Mouse (Mus musculus) midbrain, postnatal 0 days (tissue): ENCODE results near the gene Sdk1. TPM values are rescaled to one million over a fixed set of nuclear protein-coding genes. Genes with fewer than 3 reads are reported as not detected.

ENCODE experiments used
- ATAC-seq: fragments of 200-750 bp; cut with Nextera tagmentation; 2 replicates; pipeline ENCODE4 v1.8.0; 2017; ENCODE audit warnings: moderate number of reproducible peaks, mild to moderate bottlenecking, moderate TSS enrichment, moderate library complexity; ENCODE audit not compliant: low FRiP score
- DNase-seq: peaks from one replicate; pipeline ENCODE4 v3.0.0-alpha.2; 2015; ENCODE audit warnings: low spot score
- H3K27ac ChIP-seq: fragments of 300-500 bp; sonication (generic); 2 replicates; pipeline ENCODE4 v1.5.1; 2014; ENCODE audit warnings: low read depth, mild to moderate bottlenecking, low read length, mixed read lengths
- H3K27me3 ChIP-seq: fragments of 300-500 bp; sonication (generic); 2 replicates; pipeline ENCODE4 v1.6.1; 2014; ENCODE audit warnings: low read length, control low read depth, mixed read lengths; ENCODE audit not compliant: insufficient read depth
- H3K36me3 ChIP-seq: fragments of 300-500 bp; sonication (generic); 2 replicates; pipeline ENCODE4 v1.6.1; 2014; ENCODE audit warnings: low read length, control low read depth, mixed read lengths; ENCODE audit not compliant: insufficient read depth
- H3K4me1 ChIP-seq: fragments of 300-500 bp; sonication (generic); 2 replicates; pipeline ENCODE4 v1.6.1; 2014; ENCODE audit warnings: mild to moderate bottlenecking, control low read depth, antibody characterized with exemption, low read length, mixed read lengths; ENCODE audit not compliant: insufficient read depth
- H3K4me2 ChIP-seq: fragments of 300-500 bp; sonication (generic); 2 replicates; pipeline ENCODE4 v1.6.1; 2014; ENCODE audit warnings: low read depth, mild to moderate bottlenecking, low read length, mixed read lengths; ENCODE audit not compliant: poor library complexity, severe bottlenecking
- H3K4me3 ChIP-seq: fragments of 300-500 bp; sonication (generic); 2 replicates; pipeline ENCODE4 v1.5.1; 2014; ENCODE audit warnings: low read depth, mild to moderate bottlenecking, low read length, moderate library complexity
- H3K9ac ChIP-seq: fragments of 300-500 bp; sonication (generic); replicated peaks from 2 replicates; pipeline ENCODE4 v1.6.1; 2014; ENCODE audit warnings: mild to moderate bottlenecking, low read length, moderate library complexity, mixed read lengths; ENCODE audit not compliant: poor library complexity, severe bottlenecking
- H3K9me3 ChIP-seq: fragments of 300-500 bp; sonication (generic); 2 replicates; pipeline ENCODE4 v1.6.1; 2016; ENCODE audit warnings: low read length, control low read depth
- CTCF ChIP-seq: IDR thresholded peaks from 2 replicates; pipeline ENCODE4 v1.5.1; 2016; ENCODE audit warnings: antibody characterized with exemption, mild to moderate bottlenecking
- WGBS: fragments of 180-500 bp; shearing (Covaris S2); extraction: QIAGEN DNeasy Blood & Tissue Kit; methylation state at CpG from one replicate; pipeline ENCODE4 v1.1.7; 2014; 5-methylcytosine and 5-hydroxymethylcytosine counted together
- polyA plus RNA-seq: library from polyadenylated mRNA; unstranded; fragments of >200 nt; fragmentation: Nextera tagmentation; extraction: Ambion mirVana; gene quantifications from 2 replicates; pipeline ENCODE4 v1.2.1, GENCODE M21; 2015
- total RNA-seq: library from RNA; depleted of rRNA; stranded (reverse); fragments of >200 nt; gene quantifications from 2 replicates; pipeline ENCODE4 v1.2.3, GENCODE M21; 2014

The Sdk1 gene
- total and polyA plus RNA-seq, 2 experiments from 2014 or later: 2.6 to 26.7 TPM

- WGBS: 35% methylated on average over 3 of the region's 3 CpGs
- no peaks in the 10 kb centered on the region for H3K4me1 ChIP-seq
- no peak overlapping the region for H3K9ac ChIP-seq
- TF ChIP-seq CTCF: no peak
- no peak overlapping the region for H3K27ac ChIP-seq
- H3K27me3 ChIP-seq: no peaks in the 10 kb centered on the region
- H3K4me2 ChIP-seq: no peak overlapping the region
- no peaks in the 10 kb centered on the region for H3K9me3 ChIP-seq
- H3K36me3 ChIP-seq: no peaks in the 10 kb centered on the region
- DNase-seq (no peak), ATAC-seq (no peak)
- no peak overlapping the region for H3K4me3 ChIP-seq
These were observed 768.9 kb downstream of the Sdk1 start for GRCm38 (mm10) chr5:142010189-142010588.

DNA sequence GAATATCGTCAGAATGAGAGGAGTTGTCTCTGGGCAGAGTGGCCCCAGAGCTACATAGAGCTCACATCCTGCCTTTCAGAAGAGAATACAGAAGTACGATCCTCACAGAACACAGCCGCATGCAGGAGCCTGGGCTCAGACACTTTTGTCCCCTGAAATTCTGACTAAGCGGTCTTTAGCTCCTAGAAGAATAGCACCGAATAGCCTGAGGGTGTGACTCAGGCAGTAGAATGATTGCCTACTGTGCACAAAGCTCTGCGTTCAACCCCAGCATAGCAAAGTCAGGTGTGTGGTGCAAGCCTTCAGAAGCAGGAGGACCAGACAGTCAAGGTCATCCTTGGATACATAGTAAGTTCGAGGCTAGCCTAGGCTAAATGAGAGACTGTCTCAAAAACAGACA is 775.7 kb downstream of the Sdk1 start:
- no peak for TF ChIP-seq CTCF
- H3K9ac ChIP-seq: no peak overlapping the region
- no peak overlapping the region for H3K4me2 ChIP-seq
- H3K36me3 ChIP-seq: no peaks in the 10 kb centered on the region
- DNase-seq: no peak
- no peak for ATAC-seq
- H3K4me1 ChIP-seq: no peaks in the 10 kb centered on the region
- no peaks in the 10 kb centered on the region for H3K9me3 ChIP-seq
- H3K27me3 ChIP-seq: no peaks in the 10 kb centered on the region
- no peak overlapping the region for H3K4me3 ChIP-seq
- no peak overlapping the region for H3K27ac ChIP-seq
- WGBS: 74% methylated on average over 7 of the region's 7 CpGs

- DNase-seq: no peak
- H3K4me1 ChIP-seq: no peaks in the 10 kb centered on the region
- no peaks in the 10 kb centered on the region for H3K36me3 ChIP-seq
- H3K9ac ChIP-seq: no peak overlapping the region
- H3K27me3 ChIP-seq: no peaks in the 10 kb centered on the region
- H3K4me2 ChIP-seq: no peak overlapping the region
- no peak overlapping the region for H3K27ac ChIP-seq
- no peak for ATAC-seq
- H3K9me3 ChIP-seq: no peaks in the 10 kb centered on the region
- no peak for TF ChIP-seq CTCF
- 62% methylated on average over 4 of the region's 4 CpGs for whole genome bisulfite sequencing
- H3K4me3 ChIP-seq: no peak overlapping the region
These were observed 781.7 kb downstream of the Sdk1 start for GRCm38 (mm10) chr5:142022877-142023580.

DNA sequence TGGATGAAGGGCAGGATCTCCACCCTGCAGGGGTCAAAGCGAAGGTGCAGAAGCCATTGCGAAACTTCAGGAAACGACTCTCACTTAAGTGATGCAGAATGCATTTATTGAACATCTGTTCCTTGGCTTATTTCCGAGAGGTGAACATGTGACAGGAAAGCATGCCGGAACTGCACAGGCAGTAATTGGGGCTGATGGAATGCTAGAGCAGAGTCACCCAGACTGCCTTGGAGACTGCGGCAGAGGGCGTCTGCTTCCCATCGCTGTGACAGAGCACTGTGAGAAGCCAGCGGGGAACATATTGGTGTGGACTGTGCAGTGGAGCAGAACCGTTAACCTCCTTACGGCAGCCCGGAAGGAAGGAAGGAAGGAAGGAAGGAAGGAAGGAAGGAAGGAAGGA is 783.2 kb downstream of the Sdk1 start:
- 76% methylated on average over 12 of the region's 12 CpGs for WGBS

DNA sequence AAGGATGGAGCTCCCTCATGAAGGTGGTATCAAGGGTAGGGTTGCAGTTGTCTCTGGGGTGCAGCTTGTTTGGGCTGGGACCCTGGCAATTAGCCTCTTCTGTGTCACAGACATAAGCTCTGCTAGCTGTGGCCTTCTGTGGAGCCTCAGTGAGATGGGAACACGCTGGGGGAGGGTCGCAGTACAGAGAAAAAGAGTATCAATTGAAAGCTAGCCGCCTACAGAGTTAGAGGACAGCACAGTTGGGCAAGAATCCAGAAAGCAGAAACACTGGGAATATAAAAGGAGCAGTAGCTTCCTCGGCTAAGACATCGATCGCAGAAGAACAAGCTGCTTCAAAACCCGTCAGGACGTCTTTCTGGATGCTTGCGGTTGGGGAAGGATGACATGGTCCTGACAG is 795.2 kb downstream of the Sdk1 start:
- ATAC-seq (no peak), DNase-seq (peak; percentile 41)
- no peak overlapping the region for H3K4me3 ChIP-seq
- H3K9ac ChIP-seq: no peak overlapping the region
- no peaks in the 10 kb centered on the region for H3K27me3 ChIP-seq
- no peak overlapping the region for H3K4me2 ChIP-seq
- TF ChIP-seq CTCF: no peak
- no peaks in the 10 kb centered on the region for H3K9me3 ChIP-seq
- H3K36me3 ChIP-seq: 0 out of 2 replicates have a peak, but pooled peaks cover 2% of the 10 kb centered on the region
- H3K27ac ChIP-seq: no peak overlapping the region
- H3K4me1 ChIP-seq: no peaks in the 10 kb centered on the region
- 67% methylated on average over 9 of the region's 9 CpGs for WGBS

More for the DNA sequence above, 783.2 kb downstream of the Sdk1 start:
- Histone ChIP-seq H3K4me2 (no peak overlapping the region), H3K27ac (no peak overlapping the region), H3K9ac (no peak overlapping the region), H3K4me3 (no peak overlapping the region), H3K4me1 (no peaks in the 10 kb centered on the region), H3K36me3 (no peaks in the 10 kb centered on the region), H3K27me3 (no peaks in the 10 kb centered on the region), H3K9me3 (no peaks in the 10 kb centered on the region)
- DNase-seq: no peak
- no peak for ATAC-seq
- no peak for TF ChIP-seq CTCF

GRCm38 (mm10) chr5:142039236-142039635 is 797.9 kb downstream of the Sdk1 start:
- Histone ChIP-seq H3K9ac (no peak overlapping the region), H3K4me2 (no peak overlapping the region), H3K4me1 (no peaks in the 10 kb centered on the region), H3K27me3 (no peaks in the 10 kb centered on the region), H3K36me3 (0 out of 2 replicates have a peak, but pooled peaks cover 2% of the 10 kb centered on the region), H3K4me3 (no peak overlapping the region), H3K27ac (no peak overlapping the region), H3K9me3 (no peaks in the 10 kb centered on the region)
- ATAC-seq (no peak), DNase-seq (no peak)
- 87% methylated on average over 6 of the region's 6 CpGs for WGBS
- TF ChIP-seq CTCF: no peak
